Mouse (Mus musculus): Measurements from ENCODE around the gene Enpp3. TPM values are rescaled to one million over a fixed set of nuclear protein-coding genes. Genes with fewer than 3 reads are reported as not detected.

The Enpp3 gene
- polyA plus RNA-seq, 1 experiment from 2014 or later: 6.2 TPM

DNA sequence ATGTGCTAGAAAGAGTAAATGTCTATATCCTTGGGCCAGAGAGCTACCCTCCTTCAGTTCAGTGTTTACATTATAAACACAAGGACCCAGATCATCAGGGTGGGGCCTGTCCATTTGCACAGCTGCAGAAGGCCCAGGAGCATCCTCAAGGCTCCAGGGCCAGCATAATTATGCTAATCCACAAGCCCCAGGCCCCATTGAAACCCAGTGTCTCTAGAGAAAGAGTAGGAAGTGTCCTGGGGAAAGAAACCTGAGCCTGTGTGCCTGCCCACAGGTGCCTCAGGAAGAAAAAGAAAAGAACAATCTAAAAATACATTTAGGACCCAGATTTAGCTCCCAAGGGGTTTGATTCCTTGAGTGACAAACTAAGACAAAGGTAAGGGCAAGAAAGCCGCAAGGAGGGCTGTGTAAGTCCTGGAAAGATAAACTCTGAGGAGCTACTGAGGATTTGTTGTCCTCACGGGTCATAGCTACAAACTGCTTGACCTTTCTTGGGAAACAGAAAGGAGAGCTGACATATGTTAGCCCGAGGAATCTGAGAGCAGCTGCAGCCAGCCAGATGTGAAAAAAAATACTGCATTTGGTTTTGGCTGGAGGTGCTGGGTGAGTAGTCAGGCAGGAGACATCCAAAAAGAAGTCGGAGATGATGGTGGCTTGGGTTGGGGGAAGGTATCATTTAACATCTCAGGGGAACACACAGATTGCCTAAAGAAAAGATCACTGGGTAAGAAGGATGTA, 7.8 kb downstream of the Enpp3 start:
- Histone ChIP-seq H3K4me2 (peak overlapping the region; percentile 58), H3K4me3 (peak overlapping the region; percentile 30), H3K4me1 (peaks cover 22% of the 10 kb centered on the region), H3K27me3 (no peaks in the 10 kb centered on the region), H3K9ac (no peak overlapping the region), H3K36me3 (no peaks in the 10 kb centered on the region), H3K9me3 (no peaks in the 10 kb centered on the region), H3K27ac (0 out of 2 replicates have a peak overlapping the region, but pooled peaks have one; percentile 36)
- 7% methylated on average over 4 of the region's 4 CpGs for WGBS
- ATAC-seq (ENCODE audit: insufficient number of reproducible peaks, insufficient read depth, low FRiP score, low TSS enrichment, low read depth): no peak

DNA sequence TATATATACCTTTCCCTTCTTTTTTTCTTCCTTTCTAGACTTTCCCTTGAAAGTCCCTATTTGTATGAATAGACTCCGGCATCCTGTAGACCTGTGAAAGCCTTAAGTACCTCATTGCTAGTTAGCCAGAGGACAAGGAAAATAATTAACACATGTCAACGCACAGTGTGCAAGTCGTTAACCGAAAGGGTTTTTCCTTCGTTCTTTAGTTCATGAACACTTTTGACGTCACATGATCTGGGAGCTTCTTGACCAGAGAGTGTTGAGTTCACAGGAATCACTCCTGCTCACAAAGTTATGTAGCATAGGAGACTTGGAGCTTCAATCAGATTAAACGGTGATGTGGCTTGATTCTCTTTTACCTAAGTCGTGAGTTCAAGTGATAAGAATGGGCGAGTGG, 10.3 kb downstream of the Enpp3 start:
- no peak overlapping the region for H3K27ac ChIP-seq
- no peak overlapping the region for H3K4me2 ChIP-seq
- H3K9ac ChIP-seq: no peak overlapping the region
- WGBS: 86% methylated on average over 9 of the region's 9 CpGs
- H3K36me3 ChIP-seq: no peaks in the 10 kb centered on the region
- H3K4me3 ChIP-seq: no peak overlapping the region
- no peak for ATAC-seq (ENCODE audit: insufficient number of reproducible peaks, insufficient read depth, low FRiP score, low TSS enrichment, low read depth)
- H3K27me3 ChIP-seq: no peaks in the 10 kb centered on the region
- no peaks in the 10 kb centered on the region for H3K9me3 ChIP-seq
- H3K4me1 ChIP-seq: peaks cover 22% of the 10 kb centered on the region

DNA sequence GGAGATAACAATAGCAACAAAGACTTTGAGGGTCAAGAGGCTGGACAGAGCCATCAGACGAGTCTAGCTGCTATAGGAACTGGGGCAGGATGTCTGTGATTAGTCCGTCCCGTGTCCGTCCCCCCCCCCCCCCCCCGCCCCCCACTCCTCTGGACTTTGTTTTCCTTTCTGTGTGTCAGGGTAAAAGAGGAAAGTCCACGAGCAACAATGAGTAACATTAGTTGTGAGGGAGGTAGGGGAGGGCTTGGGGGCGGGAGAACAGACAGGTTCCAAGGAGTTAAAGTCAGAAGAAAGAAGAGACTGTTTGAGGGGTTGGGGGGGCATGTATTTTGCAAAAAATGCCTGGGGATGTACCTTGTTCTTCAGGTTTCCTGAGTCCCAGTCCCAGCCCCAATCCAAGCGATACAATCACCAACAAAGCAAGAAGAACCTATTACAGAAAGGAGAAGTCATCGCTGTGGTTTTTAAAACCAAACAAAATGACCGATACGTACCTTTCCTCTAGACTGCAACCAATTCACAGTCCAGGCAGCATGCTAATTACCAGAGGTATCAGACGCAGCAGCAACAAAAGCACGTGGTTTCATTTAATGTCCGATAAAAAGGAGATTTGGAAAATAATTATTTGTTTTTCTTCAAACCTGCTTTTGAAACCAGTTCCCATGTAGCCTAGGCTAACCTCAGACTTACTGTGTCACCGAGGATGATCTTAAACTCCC, 11.1 kb downstream of the Enpp3 start:
- Histone ChIP-seq H3K9me3 (no peaks in the 10 kb centered on the region), H3K9ac (no peak overlapping the region), H3K27ac (no peak overlapping the region), H3K4me3 (no peak overlapping the region), H3K4me2 (no peak overlapping the region), H3K27me3 (no peaks in the 10 kb centered on the region), H3K4me1 (peaks cover 20% of the 10 kb centered on the region), H3K36me3 (no peaks in the 10 kb centered on the region)
- no peak for ATAC-seq (ENCODE audit: insufficient number of reproducible peaks, insufficient read depth, low FRiP score, low TSS enrichment, low read depth)
- WGBS: 54% methylated on average over 14 of the region's 15 CpGs

DNA sequence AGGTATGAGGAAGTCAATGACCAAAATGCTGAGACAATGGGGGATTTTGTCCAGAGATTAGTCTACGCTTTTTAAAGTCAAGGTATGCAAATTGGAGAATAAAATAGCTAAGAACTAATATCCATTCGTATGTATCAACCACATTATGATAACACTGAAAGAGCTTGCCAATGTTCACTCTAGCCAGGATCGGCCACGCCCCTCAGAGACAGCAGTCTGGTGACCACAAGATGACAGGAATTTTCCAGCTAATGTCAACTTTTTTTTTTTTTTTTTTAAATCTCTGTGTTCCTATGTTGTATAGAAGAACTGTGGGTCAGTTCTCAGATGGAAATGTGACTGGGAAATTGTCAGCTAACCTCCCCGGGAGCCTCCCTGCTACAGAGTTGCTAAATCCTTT, 12.2 kb downstream of the Enpp3 start:
- ATAC-seq (ENCODE audit: insufficient number of reproducible peaks, insufficient read depth, low FRiP score, low TSS enrichment, low read depth): no peak
- Histone ChIP-seq H3K9me3 (no peaks in the 10 kb centered on the region), H3K4me3 (no peak overlapping the region), H3K27me3 (no peaks in the 10 kb centered on the region), H3K36me3 (no peaks in the 10 kb centered on the region), H3K27ac (no peak overlapping the region), H3K4me1 (peaks cover 10% of the 10 kb centered on the region), H3K4me2 (no peak overlapping the region), H3K9ac (no peak overlapping the region)
- 90% methylated on average over 5 of the region's 5 CpGs for WGBS

DNA sequence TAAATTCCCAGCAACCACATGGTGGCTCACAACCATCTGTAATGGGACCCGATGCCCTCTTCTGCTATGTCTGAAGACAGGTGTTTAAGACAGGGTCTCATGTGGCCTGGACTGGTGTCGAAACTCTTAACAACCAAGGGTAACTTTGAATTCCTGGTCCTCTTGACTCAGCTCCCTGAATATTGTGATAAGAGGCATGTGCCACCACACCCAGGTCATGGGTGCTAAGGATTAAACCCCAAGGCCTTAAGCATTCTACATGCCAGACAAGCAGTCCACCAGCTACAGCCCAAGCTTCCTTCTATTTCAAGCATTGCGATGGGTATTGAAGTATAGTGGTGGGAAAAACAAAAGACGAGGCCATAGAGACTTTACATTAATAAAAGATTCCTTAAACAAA, 14.5 kb downstream of the Enpp3 start:
- Histone ChIP-seq H3K4me3 (no peak overlapping the region), H3K9me3 (no peaks in the 10 kb centered on the region), H3K27me3 (no peaks in the 10 kb centered on the region), H3K4me1 (0 out of 2 replicates have a peak, but pooled peaks cover 5% of the 10 kb centered on the region), H3K4me2 (no peak overlapping the region), H3K36me3 (no peaks in the 10 kb centered on the region), H3K9ac (no peak overlapping the region), H3K27ac (no peak overlapping the region)
- WGBS: 92% methylated on average over 4 of the region's 4 CpGs
- ATAC-seq (ENCODE audit: insufficient number of reproducible peaks, insufficient read depth, low FRiP score, low TSS enrichment, low read depth): no peak

DNA sequence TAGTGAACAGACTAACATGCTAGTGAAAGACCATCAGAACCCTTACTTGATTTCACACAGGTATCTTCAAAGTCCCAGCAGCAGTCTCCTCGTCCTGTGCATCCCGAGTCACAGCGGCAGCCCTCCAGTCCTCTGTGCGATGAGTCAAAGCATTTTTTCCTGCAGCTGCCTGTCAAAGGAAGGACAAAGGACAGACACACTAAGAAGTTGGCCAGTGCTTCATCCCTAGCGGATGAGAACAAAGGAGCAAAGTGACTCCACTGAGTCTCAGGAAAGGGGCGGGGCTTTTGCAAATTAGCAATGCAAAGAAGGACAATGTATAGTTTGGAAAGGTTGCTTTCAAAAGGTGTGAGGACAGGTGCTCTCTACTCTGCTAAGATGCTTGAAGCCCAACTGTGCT, 16.5 kb downstream of the Enpp3 start:
- H3K9ac ChIP-seq: no peak overlapping the region
- no peaks in the 10 kb centered on the region for H3K27me3 ChIP-seq
- H3K9me3 ChIP-seq: no peaks in the 10 kb centered on the region
- no peaks in the 10 kb centered on the region for H3K36me3 ChIP-seq
- H3K27ac ChIP-seq: no peak overlapping the region
- no peak overlapping the region for H3K4me3 ChIP-seq
- 28% methylated on average over 6 of the region's 6 CpGs for WGBS
- H3K4me2 ChIP-seq: no peak overlapping the region
- no peak for ATAC-seq (ENCODE audit: insufficient number of reproducible peaks, insufficient read depth, low FRiP score, low TSS enrichment, low read depth)
- H3K4me1 ChIP-seq: 0 out of 2 replicates have a peak, but pooled peaks cover 5% of the 10 kb centered on the region

DNA sequence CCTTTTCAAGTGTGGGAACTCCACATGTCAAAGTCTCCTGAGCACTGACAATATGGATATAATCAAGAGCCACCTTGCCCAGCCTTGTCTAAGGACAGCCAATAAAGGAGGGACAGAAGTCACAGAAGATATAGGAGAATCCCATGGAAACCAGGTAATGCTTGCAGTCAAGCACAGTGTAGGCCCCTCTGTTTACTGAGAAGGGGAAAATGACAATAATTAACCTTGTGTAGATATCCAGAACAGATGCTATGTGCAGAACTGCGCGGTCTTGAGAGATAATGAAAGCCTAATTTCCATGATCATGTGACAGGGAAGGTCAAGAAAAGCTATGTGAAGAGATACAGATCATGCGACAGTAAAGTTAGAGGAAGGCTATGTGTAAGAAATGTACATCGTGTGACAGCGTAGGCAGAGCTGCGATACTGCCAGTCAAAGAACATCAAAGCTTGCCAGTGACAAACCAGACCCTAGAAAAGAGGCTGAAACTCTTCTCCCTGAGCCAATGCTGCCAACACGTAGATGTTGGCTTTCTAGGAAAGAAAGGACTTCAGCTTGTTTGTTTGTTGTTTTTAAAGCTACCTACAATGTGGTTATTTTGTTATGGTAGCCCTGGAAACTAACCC, 17.1 kb downstream of the Enpp3 start:
- ATAC-seq (ENCODE audit: insufficient number of reproducible peaks, insufficient read depth, low FRiP score, low TSS enrichment, low read depth): no peak
- WGBS: 78% methylated on average over 7 of the region's 7 CpGs
- H3K4me2 ChIP-seq: no peak overlapping the region

DNA sequence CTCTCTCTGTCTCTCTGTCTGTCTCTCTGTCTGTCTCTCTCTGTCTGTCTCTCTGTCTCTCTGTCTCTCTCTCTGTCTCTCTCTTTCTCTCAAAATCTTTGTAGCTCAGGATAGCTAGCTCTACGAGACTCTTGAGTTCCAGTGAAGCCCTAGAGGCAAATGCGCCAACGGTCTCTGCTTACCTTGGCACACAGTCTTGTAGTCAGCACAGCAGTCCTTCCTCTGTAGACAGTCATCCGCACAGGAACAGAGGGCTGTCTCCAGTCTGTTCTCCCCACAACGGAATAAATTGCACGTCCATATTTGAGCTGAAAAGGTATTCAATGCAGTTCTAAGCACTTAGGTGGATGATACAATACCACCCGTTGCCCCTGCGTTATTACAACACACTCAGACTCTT, 18.0 kb downstream of the Enpp3 start:
- 84% methylated on average over 8 of the region's 8 CpGs for WGBS
- H3K36me3 ChIP-seq: no peaks in the 10 kb centered on the region
- ATAC-seq (ENCODE audit: insufficient number of reproducible peaks, insufficient read depth, low FRiP score, low TSS enrichment, low read depth): no peak
- H3K4me3 ChIP-seq: no peak overlapping the region
- H3K4me1 ChIP-seq: peaks cover 11% of the 10 kb centered on the region
- H3K4me2 ChIP-seq: no peak overlapping the region
- H3K9me3 ChIP-seq: no peaks in the 10 kb centered on the region
- no peak overlapping the region for H3K9ac ChIP-seq
- no peaks in the 10 kb centered on the region for H3K27me3 ChIP-seq
- H3K27ac ChIP-seq: no peak overlapping the region

More for the DNA sequence above, 17.1 kb downstream of the Enpp3 start:
- Histone ChIP-seq H3K9me3 (no peaks in the 10 kb centered on the region), H3K27me3 (no peaks in the 10 kb centered on the region), H3K36me3 (no peaks in the 10 kb centered on the region), H3K9ac (no peak overlapping the region), H3K4me1 (0 out of 2 replicates have a peak, but pooled peaks cover 5% of the 10 kb centered on the region), H3K4me3 (no peak overlapping the region), H3K27ac (no peak overlapping the region)

DNA sequence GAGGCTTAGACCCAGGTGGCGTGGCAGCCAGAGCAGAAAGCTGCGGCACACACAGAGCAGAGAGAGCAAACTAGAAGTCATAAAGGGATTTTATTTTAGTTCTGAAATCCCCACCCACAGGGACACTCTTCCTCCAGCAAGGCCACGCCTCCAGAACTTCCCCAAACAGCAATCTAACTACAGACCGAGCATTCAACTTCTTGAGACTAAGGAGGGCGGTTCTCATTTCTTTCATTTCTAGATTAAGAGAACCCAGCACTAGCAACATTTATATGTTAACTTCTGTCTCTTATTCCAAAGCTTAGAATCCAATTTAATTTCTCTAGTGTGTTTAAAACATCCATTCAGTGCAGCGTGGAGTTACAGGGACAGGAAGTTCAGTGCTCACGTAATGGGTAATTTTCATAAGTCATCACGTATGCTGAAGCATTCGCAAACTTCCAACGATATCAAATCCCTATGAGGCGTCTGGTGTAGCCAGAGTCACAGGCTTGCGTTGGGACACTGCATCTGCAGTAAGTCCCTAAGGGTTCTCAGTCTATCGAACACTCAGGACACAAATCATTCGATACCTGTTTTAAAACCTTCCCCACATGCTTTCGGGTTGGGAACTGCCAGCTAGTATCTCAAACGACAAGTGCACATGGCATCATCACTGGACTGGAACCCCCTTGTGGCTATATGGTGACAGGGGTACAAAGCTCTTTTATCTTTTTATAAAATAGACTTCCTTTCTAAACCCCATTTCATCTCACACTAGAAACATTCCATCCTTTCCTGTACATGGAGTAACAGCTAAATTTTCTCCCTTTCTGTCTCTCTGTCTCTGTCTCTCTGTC, 18.7 kb downstream of the Enpp3 start:
- ATAC-seq (ENCODE audit: insufficient number of reproducible peaks, insufficient read depth, low FRiP score, low TSS enrichment, low read depth): no peak
- Histone ChIP-seq H3K27ac (no peak overlapping the region), H3K4me2 (no peak overlapping the region), H3K4me1 (peaks cover 16% of the 10 kb centered on the region), H3K9me3 (no peaks in the 10 kb centered on the region), H3K4me3 (no peak overlapping the region), H3K36me3 (no peaks in the 10 kb centered on the region), H3K27me3 (no peaks in the 10 kb centered on the region), H3K9ac (no peak overlapping the region)
- 67% methylated on average over 16 of the region's 16 CpGs for WGBS

DNA sequence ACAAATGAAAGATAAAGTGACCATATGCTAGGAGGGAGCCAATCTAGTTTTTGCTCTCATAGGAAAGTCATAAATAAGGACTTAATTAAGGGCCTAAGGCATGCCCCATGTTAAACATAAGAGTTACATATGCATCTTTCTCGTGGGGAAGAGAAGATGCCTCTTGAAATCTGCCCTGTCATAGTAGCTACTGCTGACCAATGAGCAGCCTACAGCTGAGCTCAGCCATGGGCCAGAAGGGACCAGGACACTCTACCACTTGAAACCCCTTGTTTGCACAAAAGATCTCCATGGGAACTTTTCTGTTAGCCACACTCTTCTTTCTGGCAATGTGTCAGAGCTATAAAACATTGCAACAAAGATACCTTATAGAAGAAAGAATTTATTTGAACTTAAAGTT, 19.4 kb downstream of the Enpp3 start:
- Histone ChIP-seq H3K4me1 (peaks cover 16% of the 10 kb centered on the region), H3K27ac (no peak overlapping the region), H3K4me2 (no peak overlapping the region), H3K36me3 (no peaks in the 10 kb centered on the region), H3K9ac (no peak overlapping the region), H3K4me3 (no peak overlapping the region), H3K9me3 (no peaks in the 10 kb centered on the region), H3K27me3 (no peaks in the 10 kb centered on the region)
- ATAC-seq (ENCODE audit: insufficient number of reproducible peaks, insufficient read depth, low FRiP score, low TSS enrichment, low read depth): no peak
- WGBS: 46% methylated on average over 1 of the region's 1 CpGs

DNA sequence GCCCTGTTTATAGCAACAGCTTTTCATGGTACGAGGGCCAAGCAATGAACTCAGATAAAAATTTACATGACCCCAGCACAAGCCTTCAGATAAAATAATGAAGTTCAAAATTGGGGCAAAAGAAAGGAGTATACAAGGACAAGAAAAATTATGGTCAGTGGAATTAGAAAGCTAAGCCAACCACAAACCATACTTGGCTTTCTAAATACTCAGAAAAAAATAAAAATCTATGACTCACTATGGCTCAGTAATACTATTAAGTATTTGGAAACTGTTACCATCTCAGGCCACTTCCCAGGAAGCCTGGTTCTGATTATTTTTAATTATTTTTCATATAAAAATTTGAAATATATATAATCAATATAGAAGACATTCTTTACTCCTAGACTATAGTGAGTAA, 19.8 kb downstream of the Enpp3 start:
- Histone ChIP-seq H3K4me1 (peaks cover 16% of the 10 kb centered on the region), H3K9me3 (no peaks in the 10 kb centered on the region), H3K27ac (no peak overlapping the region), H3K27me3 (no peaks in the 10 kb centered on the region), H3K4me3 (no peak overlapping the region), H3K9ac (no peak overlapping the region), H3K36me3 (no peaks in the 10 kb centered on the region), H3K4me2 (no peak overlapping the region)
- WGBS: 78% methylated on average over 1 of the region's 1 CpGs
- ATAC-seq (ENCODE audit: insufficient number of reproducible peaks, insufficient read depth, low FRiP score, low TSS enrichment, low read depth): no peak
